Mouse (Mus musculus): ENCODE measurements around the gene St8sia2.
"Not testable (repeated sequence)": the region's sequence is repeated elsewhere in the genome, so short reads cannot be mapped to it uniquely, and the experiment has no call there.

The St8sia2 gene

GRCm38 (mm10) chr7:73989366-73989765 lies 24.1 kb downstream of the St8sia2 start:
- DNase-seq (ENCODE audit: low read depth, low spot score): peak; percentile 19

GRCm38 (mm10) chr7:73972157-73972556 lies 41.3 kb downstream of the St8sia2 start:
- not testable (repeated sequence) for DNase-seq (ENCODE audit: low read depth, low spot score)

GRCm38 (mm10) chr7:73965164-73965563 lies 48.3 kb downstream of the St8sia2 start:
- DNase-seq (ENCODE audit: low read depth, low spot score): no peak

GRCm38 (mm10) chr7:73962431-73962830 lies 51.1 kb downstream of the St8sia2 start:
- DNase-seq (ENCODE audit: low read depth, low spot score): no peak

GRCm38 (mm10) chr7:73954441-73954840 lies 59.0 kb downstream of the St8sia2 start:
- peak; percentile 33 for DNase-seq (ENCODE audit: low read depth, low spot score)

GRCm38 (mm10) chr7:73953131-73953530 lies 60.4 kb downstream of the St8sia2 start:
- peak; percentile 36 for DNase-seq (ENCODE audit: low read depth, low spot score)

GRCm38 (mm10) chr7:73941640-73942039 lies 71.8 kb downstream of the St8sia2 start:
- DNase-seq (ENCODE audit: low read depth, low spot score): peak; percentile 41

GRCm38 (mm10) chr7:73939236-73939635 lies 74.3 kb downstream of the St8sia2 start:
- DNase-seq (ENCODE audit: low read depth, low spot score): no peak

GRCm38 (mm10) chr7:73938046-73938810 lies 75.3 kb downstream of the St8sia2 start:
- no peak for DNase-seq (ENCODE audit: low read depth, low spot score)

GRCm38 (mm10) chr7:73936119-73936518 lies 77.4 kb downstream of the St8sia2 start:
- DNase-seq (ENCODE audit: low read depth, low spot score): no peak

- DNase-seq (ENCODE audit: low read depth, low spot score): peak; percentile 74
Measured at GRCm38 (mm10) chr7:73935703-73936102, 77.8 kb downstream of the St8sia2 start.

- DNase-seq (ENCODE audit: low read depth, low spot score): no peak
Measured at GRCm38 (mm10) chr7:73933036-73933435, 80.5 kb downstream of the St8sia2 start.

GRCm38 (mm10) chr7:73920921-73921485 lies 92.5 kb downstream of the St8sia2 start:
- no peak for DNase-seq (ENCODE audit: low read depth, low spot score)

- peak; percentile 98 for DNase-seq (ENCODE audit: low read depth, low spot score)
Measured at GRCm38 (mm10) chr7:73917633-73918311, 95.7 kb downstream of the St8sia2 start.

GRCm38 (mm10) chr7:73911899-73912298 lies 101.6 kb downstream of the St8sia2 start:
- no peak for DNase-seq (ENCODE audit: low read depth, low spot score)

GRCm38 (mm10) chr7:73910843-73911242 lies 102.6 kb downstream of the St8sia2 start:
- no peak for DNase-seq (ENCODE audit: low read depth, low spot score)

GRCm38 (mm10) chr7:73909432-73910205 lies 103.9 kb downstream of the St8sia2 start:
- no peak for DNase-seq (ENCODE audit: low read depth, low spot score)

- DNase-seq (ENCODE audit: low read depth, low spot score): no peak
Measured at GRCm38 (mm10) chr7:73894506-73894905, 119.0 kb downstream of the St8sia2 start.

- DNase-seq (ENCODE audit: low read depth, low spot score): no peak
Measured at GRCm38 (mm10) chr7:73891830-73892229, 121.7 kb downstream of the St8sia2 start.

- DNase-seq (ENCODE audit: low read depth, low spot score): no peak
Measured at GRCm38 (mm10) chr7:73890891-73891610, 122.4 kb downstream of the St8sia2 start.

- peak; percentile 29 for DNase-seq (ENCODE audit: low read depth, low spot score)
Measured at GRCm38 (mm10) chr7:73890466-73890865, 123.0 kb downstream of the St8sia2 start.
